Mouse (Mus musculus): ENCODE measurements around the gene Il4.

Il4 gene

DNA sequence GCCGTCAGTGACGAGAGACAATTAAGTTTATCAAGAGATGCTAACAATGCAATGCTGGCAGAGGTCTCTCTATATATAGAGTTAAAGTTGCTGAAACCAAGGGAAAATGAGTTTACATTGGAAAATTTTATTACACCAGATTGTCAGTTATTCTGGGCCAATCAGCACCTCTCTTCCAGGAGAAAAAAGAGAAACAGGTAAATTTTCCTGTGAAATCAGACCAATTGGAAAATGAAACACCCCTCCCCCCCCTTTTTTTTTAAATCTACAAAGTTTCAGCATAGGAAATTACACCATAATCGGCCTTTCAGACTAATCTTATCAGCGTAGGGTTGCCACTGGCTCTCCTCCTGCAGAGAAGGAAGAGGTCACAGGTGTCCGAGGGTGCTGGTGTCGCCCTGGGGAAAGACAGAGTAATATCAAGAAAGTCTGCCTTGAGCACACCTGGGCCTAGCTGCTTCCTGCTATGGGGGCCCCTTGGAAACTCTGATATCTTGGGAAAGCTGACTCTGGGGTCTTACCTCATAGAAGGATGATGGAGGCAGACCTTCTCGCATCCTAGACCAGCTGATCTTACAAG is at the start of gene Il4:
Gene Il4, minus strand, starts transcription at position 51 of the 580 bp plus-strand sequence.
- DNase-seq = no peak

DNA sequence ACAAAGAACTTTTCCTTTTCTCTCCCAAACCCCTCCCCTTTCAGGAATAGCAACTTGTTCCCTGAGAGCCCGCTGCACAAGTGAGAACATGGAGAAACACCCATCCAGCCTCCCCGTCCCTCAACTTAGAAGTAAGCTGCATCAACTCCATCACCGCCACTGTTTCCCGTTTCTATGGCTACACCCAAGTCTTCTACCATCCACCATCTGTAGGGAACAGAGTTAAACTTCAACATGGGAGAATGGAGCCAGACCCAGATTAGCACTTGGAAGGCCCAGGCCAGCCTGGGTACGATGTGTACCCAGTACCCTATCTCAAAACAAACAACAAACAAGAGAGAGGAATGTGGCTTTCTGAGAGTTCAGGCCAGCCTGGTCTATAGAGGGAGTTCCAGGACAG is 45.6 kb upstream of the Il4 start:
- DNase-seq = no peak

GRCm38 (mm10) chr11:53662794-53663674 is 44.6 kb upstream of the Il4 start:
- DNase-seq = no peak

DNA sequence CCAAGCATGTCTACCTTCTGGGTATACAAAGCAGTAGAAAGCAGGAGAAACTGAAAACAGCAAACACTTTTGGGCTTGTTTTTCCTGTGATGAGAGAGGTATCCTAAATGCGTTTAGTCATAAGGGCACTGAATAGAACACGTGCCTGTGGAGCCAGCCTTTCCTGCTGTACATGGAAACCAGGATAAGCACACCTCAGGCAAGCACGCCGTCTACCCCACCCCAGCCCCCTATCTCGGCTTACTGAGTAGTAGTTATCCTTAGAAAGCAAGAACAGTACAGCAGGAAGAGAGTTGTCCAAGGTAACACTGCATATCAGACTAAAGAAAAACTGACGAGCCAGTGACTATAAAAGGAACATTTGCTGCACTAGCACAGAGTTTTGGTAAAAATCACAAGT is 39.4 kb upstream of the Il4 start:
- no peak for DNase-seq

DNA sequence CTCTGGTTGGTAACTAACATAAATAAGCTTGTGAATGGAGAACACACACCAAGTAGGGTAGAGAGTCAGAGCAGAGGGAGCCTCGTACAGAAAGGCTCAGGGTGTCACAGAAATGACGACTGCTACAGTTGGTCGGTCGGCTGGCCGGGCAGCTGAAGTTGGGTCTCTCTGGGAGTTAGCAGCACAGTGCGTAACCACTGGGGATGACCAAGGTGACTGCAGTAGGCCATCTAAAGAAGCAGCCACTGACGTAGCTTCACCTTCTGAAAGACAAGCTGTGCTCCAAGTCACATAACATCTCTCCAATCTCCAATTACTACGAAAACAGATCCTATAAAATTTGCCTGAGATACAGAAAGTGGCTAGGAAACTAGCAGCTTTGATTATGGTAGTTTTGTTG is 38.9 kb upstream of the Il4 start:
- no peak for DNase-seq

- no peak for DNase-seq
Measured at GRCm38 (mm10) chr11:53656558-53657202, 38.2 kb upstream of the Il4 start.

GRCm38 (mm10) chr11:53655043-53655442 is 36.6 kb upstream of the Il4 start:
- DNase-seq = no peak

GRCm38 (mm10) chr11:53652427-53652826 is 34.0 kb upstream of the Il4 start:
- DNase-seq = no peak

DNA sequence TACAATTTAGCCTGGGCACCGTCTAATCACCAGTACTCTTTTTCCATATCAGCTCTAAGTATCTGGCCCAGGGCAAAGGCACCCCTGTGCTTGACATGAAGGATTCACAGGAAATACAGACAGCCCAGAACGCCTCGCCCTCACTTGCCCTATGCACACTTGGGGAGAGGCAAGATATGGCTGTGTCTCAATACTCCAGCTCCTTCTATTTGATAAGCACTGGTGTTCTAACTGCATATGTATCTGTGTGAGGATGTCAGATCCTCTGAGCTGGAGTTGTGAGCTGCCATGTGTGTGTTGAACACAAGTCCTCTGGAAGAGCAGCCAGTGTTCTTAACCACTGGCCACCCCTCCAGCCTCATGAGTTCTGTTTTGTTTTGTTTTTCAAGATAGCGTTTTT is 33.0 kb upstream of the Il4 start:
- DNase-seq = no peak

GRCm38 (mm10) chr11:53644017-53644416 is 25.5 kb upstream of the Il4 start:
- no peak for DNase-seq

DNA sequence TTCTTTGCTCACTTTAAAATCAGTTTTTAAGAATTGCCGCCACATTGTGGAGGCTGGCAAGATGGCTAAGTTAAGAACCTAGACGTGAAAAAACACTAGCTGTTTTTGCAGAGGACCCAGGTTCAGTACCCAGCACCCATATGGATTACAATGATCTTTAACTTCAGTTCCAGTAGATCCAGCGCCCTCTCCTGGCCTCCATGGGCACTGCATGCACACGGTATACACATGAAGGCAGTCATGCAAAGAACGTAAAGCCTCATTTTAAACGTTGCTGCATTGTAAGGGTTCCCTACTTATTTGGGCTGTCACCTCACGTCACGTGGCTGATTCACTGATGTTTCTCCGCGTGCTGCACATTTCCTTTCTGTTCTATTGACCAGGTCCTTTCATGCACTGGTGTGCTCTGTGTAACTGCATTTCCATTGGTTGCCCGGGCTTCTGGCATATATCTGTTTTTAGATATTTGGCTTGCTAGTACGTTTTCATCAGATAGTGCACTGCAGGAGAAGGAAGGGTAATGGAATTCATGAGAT is 24.3 kb upstream of the Il4 start:
- no peak for DNase-seq

GRCm38 (mm10) chr11:53637803-53638260 is 19.4 kb upstream of the Il4 start:
- DNase-seq = no peak

DNA sequence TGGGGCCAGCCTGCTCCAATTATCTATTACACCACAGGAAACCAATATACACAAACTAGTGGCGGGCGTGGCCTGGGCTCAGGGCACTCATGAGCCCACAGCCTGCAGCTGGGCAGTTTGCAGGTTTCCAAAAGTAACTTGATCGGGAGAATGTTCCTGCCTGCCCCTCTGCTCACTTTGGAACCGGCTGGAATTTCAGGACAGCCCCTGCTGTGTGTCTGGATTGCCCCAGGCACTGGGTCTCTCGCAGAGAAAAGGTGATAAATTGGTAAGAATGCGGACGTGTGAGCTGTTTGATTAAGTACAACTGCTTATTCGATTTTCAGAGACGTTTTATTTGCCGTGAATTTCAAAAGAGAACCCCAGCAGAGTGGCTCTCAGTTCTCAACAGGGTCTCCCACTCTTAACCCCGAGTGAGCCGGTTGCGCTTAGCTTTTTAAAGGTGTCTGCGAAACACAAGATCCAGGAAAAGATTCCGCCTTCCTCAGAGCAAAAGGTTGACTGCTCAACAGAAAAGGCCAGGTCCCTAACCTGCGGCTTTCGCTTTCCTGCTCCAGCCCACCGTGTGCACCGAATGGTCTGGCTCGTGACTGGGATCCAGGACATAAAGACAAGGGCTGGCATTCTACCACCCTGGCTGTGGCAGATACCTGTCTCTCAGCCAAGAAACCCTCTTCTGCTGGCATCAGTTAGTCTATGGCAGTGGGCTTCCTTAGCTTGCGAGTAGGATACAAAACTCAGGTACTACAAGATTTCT is 18.8 kb upstream of the Il4 start:
- DNase-seq = no peak

GRCm38 (mm10) chr11:53636183-53636646 is 17.7 kb upstream of the Il4 start:
- DNase-seq = peak; percentile 26

DNA sequence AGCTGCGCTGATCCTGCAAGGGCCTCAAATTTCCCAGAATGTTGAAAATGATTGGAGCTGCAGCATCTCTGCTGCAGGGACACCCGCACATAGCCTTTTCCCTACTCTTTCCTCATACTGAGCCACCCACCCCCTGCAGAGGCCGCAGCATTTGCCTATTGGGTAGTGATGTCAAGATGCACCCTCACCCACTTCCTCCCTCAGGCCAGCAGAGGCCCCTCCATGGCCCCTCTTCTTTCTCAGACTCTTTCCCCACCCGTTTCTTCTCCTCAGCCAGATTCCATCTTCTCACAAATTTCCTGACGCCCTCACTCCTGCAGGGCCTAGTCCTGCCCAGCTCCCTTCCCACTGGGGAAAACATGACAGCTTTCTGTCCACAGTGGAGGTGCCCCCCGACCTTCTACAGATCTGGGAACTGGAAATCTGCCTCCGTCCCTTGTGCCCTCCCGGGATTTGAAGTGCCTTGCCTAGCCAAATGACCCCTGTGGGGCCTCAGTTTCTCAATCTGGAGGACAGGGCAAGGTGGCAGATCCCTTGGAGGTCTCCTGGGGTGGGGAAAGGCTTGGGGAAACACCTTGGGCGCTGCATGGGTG is 17.2 kb upstream of the Il4 start:
- DNase-seq = no peak

DNA sequence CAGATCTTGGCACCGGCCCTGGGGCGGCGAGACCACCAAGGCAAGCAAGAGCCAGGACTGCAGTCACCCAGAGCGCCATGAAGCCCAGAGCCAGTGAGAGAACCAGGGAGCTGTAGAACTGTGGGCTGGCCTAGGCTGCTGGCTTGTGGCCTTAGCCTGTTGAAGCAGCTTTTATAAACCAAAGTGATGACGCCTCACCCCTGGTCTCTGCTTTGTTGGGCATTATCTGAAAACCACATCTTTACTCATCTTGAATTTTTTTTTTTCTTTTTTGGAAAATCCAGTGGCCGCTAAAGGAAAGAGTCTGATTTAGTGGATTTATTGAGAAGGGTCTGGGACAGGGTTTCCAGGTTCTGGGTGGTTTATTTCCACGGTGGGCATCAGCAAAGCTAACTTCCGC is 16.1 kb upstream of the Il4 start, which contains the start of gene Il13:
Gene Il13, minus strand, starts transcription at position 147 of the 400 bp plus-strand sequence.
- DNase-seq = no peak

GRCm38 (mm10) chr11:53633644-53634043 is 15.2 kb upstream of the Il4 start:
- no peak for DNase-seq

GRCm38 (mm10) chr11:53632122-53632733 is 13.8 kb upstream of the Il4 start:
- DNase-seq = no peak

- DNase-seq = peak; percentile 78
Measured at GRCm38 (mm10) chr11:53627859-53628258, 9.4 kb upstream of the Il4 start.

DNA sequence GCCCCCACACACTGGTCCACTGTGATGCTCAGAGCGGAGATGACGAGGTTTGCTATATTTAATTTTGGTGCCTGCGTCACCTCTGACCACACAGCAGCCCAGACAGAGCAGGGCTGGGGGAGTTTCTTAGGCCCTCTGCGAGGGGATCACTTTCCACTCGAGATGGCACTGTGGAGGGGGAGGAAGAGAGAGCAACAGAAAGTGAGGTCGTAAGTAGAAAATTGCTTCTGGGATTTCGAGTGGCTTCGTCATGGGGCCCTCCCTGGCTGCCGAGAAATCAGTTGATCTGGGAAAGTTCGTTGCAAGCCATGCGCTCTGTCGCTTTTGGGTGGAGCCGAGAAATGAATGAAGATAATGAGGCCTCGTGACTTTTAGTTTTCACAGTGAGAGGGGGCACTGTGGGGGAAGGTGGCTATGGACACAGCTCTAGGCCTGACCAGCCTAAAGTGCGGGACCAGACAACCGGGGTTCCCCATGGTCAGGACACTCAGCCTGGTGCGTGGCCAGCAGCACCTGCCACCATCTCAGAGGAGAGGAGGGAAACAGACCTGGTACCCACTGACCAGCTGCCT is 8.4 kb upstream of the Il4 start:
- no peak for DNase-seq

GRCm38 (mm10) chr11:53624124-53624523 is 5.7 kb upstream of the Il4 start:
- no peak for DNase-seq

Data from kidney, postnatal 14 days (tissue).